Mouse (Mus musculus): ENCODE measurements around the gene Cdh5.

Cdh5 gene

GRCm38 (mm10) chr8:104134521-104134920 is 33.1 kb downstream of the Cdh5 start:
- DNase-seq (ENCODE audit: low spot score), result no peak

- no peak for DNase-seq (ENCODE audit: low spot score)
Observed at GRCm38 (mm10) chr8:104136277-104136676, 34.9 kb downstream of the Cdh5 start.

GRCm38 (mm10) chr8:104137636-104138035 is 36.2 kb downstream of the Cdh5 start:
- no peak for DNase-seq (ENCODE audit: low spot score)

- no peak for DNase-seq (ENCODE audit: low spot score)
Observed at GRCm38 (mm10) chr8:104140611-104141010, 39.2 kb downstream of the Cdh5 start.

GRCm38 (mm10) chr8:104142415-104142814 is 41.0 kb downstream of the Cdh5 start:
- DNase-seq (ENCODE audit: low spot score), result no peak

- no peak for DNase-seq (ENCODE audit: low spot score)
Observed at GRCm38 (mm10) chr8:104143379-104143778, 42.0 kb downstream of the Cdh5 start.

GRCm38 (mm10) chr8:104144434-104145216 is 43.2 kb downstream of the Cdh5 start:
- DNase-seq (ENCODE audit: low spot score), result no peak

GRCm38 (mm10) chr8:104145981-104146689 is 44.7 kb downstream of the Cdh5 start:
- peak; percentile 94 for DNase-seq (ENCODE audit: low spot score)

- no peak for DNase-seq (ENCODE audit: low spot score)
Observed at GRCm38 (mm10) chr8:104146717-104147494, 45.5 kb downstream of the Cdh5 start.

GRCm38 (mm10) chr8:104147947-104148346 is 46.5 kb downstream of the Cdh5 start:
- no peak for DNase-seq (ENCODE audit: low spot score)

GRCm38 (mm10) chr8:104160731-104161130 is 59.3 kb downstream of the Cdh5 start:
- no peak for DNase-seq (ENCODE audit: low spot score)

GRCm38 (mm10) chr8:104169461-104169860 is 68.0 kb downstream of the Cdh5 start:
- no peak for DNase-seq (ENCODE audit: low spot score)

- peak; percentile 61 for DNase-seq (ENCODE audit: low spot score)
Observed at GRCm38 (mm10) chr8:104170118-104171049, 69.0 kb downstream of the Cdh5 start, which contains the start of gene Bean1. Bean1 (plus strand) TSS chr8:104170442.

GRCm38 (mm10) chr8:104171050-104171620 is 69.7 kb downstream of the Cdh5 start:
- peak; percentile 46 for DNase-seq (ENCODE audit: low spot score)

GRCm38 (mm10) chr8:104172420-104172819 is 71.0 kb downstream of the Cdh5 start:
- DNase-seq (ENCODE audit: low spot score), result no peak

GRCm38 (mm10) chr8:104175848-104176527 is 74.6 kb downstream of the Cdh5 start:
- no peak for DNase-seq (ENCODE audit: low spot score)

GRCm38 (mm10) chr8:104177054-104177453 is 75.6 kb downstream of the Cdh5 start:
- DNase-seq (ENCODE audit: low spot score), result no peak

GRCm38 (mm10) chr8:104184905-104185304 is 83.5 kb downstream of the Cdh5 start:
- peak; percentile 45 for DNase-seq (ENCODE audit: low spot score)

- no peak for DNase-seq (ENCODE audit: low spot score)
Observed at GRCm38 (mm10) chr8:104186827-104187226, 85.4 kb downstream of the Cdh5 start.

- no peak for DNase-seq (ENCODE audit: low spot score)
Observed at GRCm38 (mm10) chr8:104187622-104188021, 86.2 kb downstream of the Cdh5 start.
